Mouse (Mus musculus): ENCODE results near the gene Actb.

- TF ChIP-seq POLR2A (IDR thresholded peaks at IDR 0.05; ENCODE audit: borderline replicate concordance, extremely low read depth, insufficient read depth, insufficient read length, poor library complexity, severe bottlenecking) (no peak), CTCF (IDR thresholded peaks at IDR 0.05; ENCODE audit: borderline replicate concordance, extremely low read depth, insufficient read depth, insufficient read length) (no peak)
Measured at GRCm38 (mm10) chr5:142876896-142877295, 29.7 kb downstream of the Actb start.
